Mouse (Mus musculus) neural tube, embryonic 10.5 days (tissue): ENCODE results near the gene Tnks1bp1.

Experiments
- DNase-seq: peaks from one replicate; pipeline ENCODE4 v3.0.0-alpha.2; 2017; ENCODE audit warnings: low spot score; ENCODE audit errors: extremely low spot score

Tnks1bp1 gene

DNA sequence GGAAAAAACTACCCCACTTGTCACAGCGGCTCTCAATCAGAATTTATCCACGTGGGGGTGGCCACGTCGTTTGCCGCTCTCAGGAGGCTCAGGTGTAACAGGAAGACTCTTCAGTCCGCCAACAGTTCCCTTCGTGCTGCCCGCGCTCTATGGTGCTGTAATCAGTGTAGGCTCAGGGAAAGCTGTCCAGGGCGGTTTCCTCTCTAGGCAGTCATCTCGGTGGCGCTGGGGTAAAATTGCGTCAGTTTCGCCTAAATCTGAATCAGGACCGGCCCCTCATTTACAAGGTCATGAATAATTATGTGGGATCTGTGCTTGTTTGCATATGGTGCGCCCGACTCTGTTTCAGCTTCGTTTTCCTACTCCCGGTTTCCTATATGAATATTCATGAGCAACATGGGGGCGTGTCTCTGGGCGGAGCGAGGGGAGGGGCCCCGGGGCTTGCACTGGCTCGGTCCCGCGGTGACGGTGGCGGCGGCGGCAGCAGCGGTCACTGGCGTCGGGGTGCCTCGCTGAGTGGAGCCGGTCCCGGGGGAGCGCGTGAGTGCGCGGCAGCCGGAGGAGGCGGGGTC, at the start of gene Tnks1bp1:
Gene Tnks1bp1, plus strand, starts transcription at position 427 of the 572 bp plus-strand sequence.
- DNase-seq = peak; percentile 94

- no peak for DNase-seq
Measured at GRCm38 (mm10) chr2:84999486-85000181, 48.2 kb upstream of the Tnks1bp1 start.

DNA sequence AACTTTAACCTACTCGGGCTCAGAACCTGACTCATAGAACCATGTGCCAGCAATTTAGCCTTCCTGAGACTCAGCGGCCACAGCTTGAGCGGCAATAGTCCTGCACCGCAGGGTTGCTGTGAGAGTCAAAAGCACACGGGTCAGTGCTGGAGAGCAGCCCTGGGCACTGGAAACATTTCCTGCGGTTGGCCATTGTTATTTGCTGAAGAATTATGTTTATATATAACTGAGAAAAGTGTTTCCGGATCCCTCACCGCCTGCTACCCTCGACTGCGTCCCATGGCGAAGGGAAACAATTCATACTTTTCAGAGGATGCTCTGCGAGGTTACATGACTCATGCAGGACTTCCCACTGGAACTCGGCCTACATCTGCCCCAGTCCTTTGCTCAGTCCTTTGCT, 46.3 kb upstream of the Tnks1bp1 start:
- no peak for DNase-seq

GRCm38 (mm10) chr2:85002575-85002974, 45.2 kb upstream of the Tnks1bp1 start:
- no peak for DNase-seq

- DNase-seq = no peak
Measured at GRCm38 (mm10) chr2:85004341-85004740, 43.5 kb upstream of the Tnks1bp1 start.

DNA sequence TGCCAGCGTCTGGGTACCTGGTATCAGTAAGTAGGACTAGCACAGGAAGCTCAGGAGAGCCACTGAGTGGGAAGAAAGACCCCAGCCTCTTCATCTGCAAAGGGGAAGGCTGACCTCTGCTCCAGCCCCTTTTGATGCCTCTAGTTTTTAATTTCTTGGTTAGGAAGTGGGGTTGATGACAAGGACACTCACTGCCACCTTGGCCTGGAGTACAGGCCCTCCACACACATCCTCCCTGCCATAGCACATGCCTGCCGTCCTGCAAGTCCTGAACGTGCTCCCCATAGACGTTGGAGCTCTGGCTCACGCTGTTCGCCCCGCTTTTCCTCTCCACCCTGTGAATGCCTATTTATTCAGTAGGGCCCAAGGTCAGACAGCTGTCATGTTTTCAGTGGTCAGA, 41.2 kb upstream of the Tnks1bp1 start:
- DNase-seq = no peak

- DNase-seq = no peak
Measured at GRCm38 (mm10) chr2:85007729-85008128, 40.1 kb upstream of the Tnks1bp1 start.

- DNase-seq = no peak
Measured at GRCm38 (mm10) chr2:85009212-85009611, 38.6 kb upstream of the Tnks1bp1 start.

GRCm38 (mm10) chr2:85011906-85012604, 35.8 kb upstream of the Tnks1bp1 start:
- peak; percentile 27 for DNase-seq

DNA sequence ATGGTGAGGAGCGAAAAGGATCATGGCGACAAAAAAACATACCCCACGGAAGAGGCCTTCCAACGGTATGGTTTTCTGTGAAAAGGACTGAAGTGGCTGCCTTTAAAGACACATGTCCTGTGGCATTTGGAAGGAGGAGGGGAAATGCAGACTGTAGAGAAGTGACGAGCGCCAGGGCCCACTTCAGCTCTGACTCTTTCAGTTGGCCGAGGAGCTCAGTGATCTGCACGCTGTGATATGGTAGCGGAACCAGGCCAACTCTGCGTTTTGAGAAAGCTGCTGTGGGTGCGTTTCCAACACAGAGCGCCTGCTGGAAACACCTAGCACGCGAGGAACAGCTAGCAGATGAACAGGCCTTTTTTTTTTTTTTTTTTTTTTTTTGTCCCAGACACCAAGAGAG, 35.1 kb upstream of the Tnks1bp1 start:
- no peak for DNase-seq

- DNase-seq = no peak
Measured at GRCm38 (mm10) chr2:85013826-85014587, 33.8 kb upstream of the Tnks1bp1 start.

- DNase-seq = no peak
Measured at GRCm38 (mm10) chr2:85014588-85014982, 33.2 kb upstream of the Tnks1bp1 start.

- DNase-seq = no peak
Measured at GRCm38 (mm10) chr2:85022043-85022442, 25.8 kb upstream of the Tnks1bp1 start.

- DNase-seq = no peak
Measured at GRCm38 (mm10) chr2:85026178-85026577, 21.6 kb upstream of the Tnks1bp1 start.

- no peak for DNase-seq
Measured at GRCm38 (mm10) chr2:85027281-85027680, 20.5 kb upstream of the Tnks1bp1 start.

DNA sequence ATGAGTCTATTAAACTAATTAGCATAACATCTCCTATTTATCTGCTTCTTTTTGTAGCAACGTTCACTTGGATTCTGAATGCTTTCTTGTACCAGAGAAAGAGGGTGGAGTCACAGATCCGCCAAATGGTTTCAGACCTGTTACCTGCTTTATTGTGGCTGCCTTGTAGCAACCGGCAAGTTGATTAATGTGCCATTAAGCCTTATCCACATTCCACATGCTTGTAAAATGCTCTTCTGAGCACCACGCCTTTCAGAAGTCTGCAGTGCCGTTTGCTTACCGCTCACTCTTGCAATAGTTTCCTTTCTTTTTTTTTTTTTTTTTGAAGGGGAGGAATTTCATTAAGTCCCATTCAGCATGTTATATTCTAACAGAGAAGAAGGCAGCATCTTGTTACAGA, 17.9 kb upstream of the Tnks1bp1 start:
- no peak for DNase-seq

DNA sequence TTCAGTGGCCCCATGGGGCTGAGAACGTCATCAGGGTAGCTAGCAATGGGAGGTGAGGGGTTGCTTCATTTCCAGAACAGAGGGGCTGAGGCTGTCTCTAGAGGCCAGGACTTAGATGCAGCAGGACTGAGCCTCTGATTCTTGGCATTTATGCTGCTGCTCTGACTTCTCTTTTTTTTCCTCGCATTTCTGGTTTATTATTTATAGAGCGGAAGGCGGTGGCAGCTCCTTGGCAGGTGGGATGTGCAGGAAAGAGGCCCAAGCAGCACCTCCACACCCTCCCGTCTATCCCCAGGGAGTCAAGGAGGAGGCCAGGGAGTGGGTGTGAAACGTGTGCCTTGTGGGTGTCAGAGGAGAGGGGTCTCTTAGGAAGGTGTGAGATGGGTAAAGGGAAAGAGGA, 16.8 kb upstream of the Tnks1bp1 start:
- no peak for DNase-seq

- no peak for DNase-seq
Measured at GRCm38 (mm10) chr2:85033121-85033520, 14.7 kb upstream of the Tnks1bp1 start.

DNA sequence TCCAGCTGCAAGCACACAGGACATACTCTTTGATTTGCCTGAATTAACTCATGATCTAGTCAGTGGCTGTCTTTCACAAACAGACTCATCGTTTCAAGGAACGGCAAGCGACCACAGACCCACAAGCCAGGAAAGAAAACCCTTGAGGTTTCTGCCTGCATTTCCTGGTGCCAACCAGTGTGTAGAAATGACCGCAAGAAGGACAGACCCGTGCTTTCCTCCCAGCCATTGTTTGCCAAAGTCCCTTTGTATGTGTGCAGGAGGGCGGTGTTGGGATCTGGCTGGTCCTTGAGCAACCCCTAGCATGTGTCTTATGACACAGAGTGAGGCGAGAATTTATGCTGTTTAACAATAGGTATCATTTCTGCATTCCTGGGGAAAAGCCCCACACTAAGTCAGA, 13.7 kb upstream of the Tnks1bp1 start:
- no peak for DNase-seq

DNA sequence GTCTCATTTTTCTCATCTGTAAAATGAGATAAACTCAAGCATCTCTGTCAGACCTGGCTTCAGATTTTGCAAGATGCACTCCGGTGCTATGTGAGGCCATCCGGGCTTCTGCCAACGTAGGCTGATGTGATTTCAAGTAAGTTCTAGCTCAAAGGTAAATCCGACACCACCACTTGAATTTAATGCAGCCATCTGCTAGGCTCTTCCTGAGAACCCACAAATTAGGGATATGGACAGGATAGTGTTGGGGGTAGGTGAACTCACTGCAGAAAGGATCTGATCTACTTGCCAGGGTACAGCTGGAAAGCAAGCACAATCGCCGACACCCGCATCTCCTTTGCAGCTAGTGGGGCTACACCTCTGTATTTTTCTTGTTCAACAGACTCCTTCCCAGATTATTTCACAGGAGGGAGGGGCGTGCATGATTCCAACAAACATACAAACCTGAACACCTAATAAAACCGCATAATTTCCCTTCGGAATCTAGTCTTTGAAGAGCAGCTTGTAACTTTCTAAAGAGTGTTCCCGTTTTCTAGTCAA, 11.2 kb upstream of the Tnks1bp1 start:
- DNase-seq = no peak
